Mouse (Mus musculus) layer of hippocampus, adult 9-10 months (tissue): ENCODE results near the gene Olfr161.
"Not testable (repeated sequence)": the region's sequence is repeated elsewhere in the genome, so short reads cannot be mapped to it uniquely, and the experiment has no call there.

ENCODE experiments used
- DNase-seq: peaks from one replicate; pipeline ENCODE4 v3.0.0; 2022; ENCODE audit warnings: low spot score

The Olfr161 gene

GRCm38 (mm10) chr16:3590691-3591090 is at the start of gene Olfr161:
Gene Olfr161, plus strand, starts transcription at chr16:3591042.
- no peak for DNase-seq

GRCm38 (mm10) chr16:3563553-3563952 is 27.3 kb upstream of the Olfr161 start:
- DNase-seq = no peak

GRCm38 (mm10) chr16:3577658-3578057 is 13.2 kb upstream of the Olfr161 start:
- not testable (repeated sequence) for DNase-seq

GRCm38 (mm10) chr16:3578227-3578848 is 12.5 kb upstream of the Olfr161 start:
- not testable (repeated sequence) for DNase-seq

GRCm38 (mm10) chr16:3631376-3631775 is 40.5 kb downstream of the Olfr161 start:
- not testable (repeated sequence) for DNase-seq

- DNase-seq = not testable (repeated sequence)
Observed at GRCm38 (mm10) chr16:3632572-3633361, 41.9 kb downstream of the Olfr161 start.
